Comparison of ENCODE assay signal across 13 mouse cellular contexts in the genomic region with DNA sequence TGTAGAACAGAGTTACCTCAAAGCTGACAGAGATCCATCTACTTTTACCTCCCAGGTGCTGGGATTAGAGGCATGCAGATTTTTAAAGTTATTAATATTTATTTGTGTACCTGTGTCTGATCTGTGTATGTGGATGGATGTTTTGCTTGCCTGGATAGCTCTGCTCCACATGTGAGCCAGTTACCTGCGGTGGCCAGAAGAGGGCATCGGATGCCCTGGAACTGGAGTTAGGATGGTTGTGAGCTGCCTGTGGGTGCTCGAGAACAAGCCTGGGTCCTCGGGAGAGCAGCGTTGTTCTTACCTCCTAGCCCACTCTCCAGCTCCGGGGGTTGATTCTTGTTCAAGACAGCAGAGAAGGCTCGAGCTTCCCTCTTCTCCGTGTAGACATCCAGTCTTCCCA. TPM values are rescaled to one million over a fixed set of nuclear protein-coding genes. Genes with fewer than 3 reads are reported as not detected.
A peak's percentile ranks its signal among the peaks of the same experiment; 100 is the strongest.
DNase-seq lines count a peak whose midpoint lies in the region; ATAC-seq and TF ChIP-seq lines count a peak whose summit lies in the region.
"Had no signal": no experiment of that assay in that cellular context is flagged by ENCODE, and none has a peak within 500 bp of the region (broad histone marks: within the 10 kb centered on the region; RNA-seq: fewer than 3 reads in every experiment).

No protein-coding gene starts in this region.

- no peak overlapping the region for H3K4me2 ChIP-seq in lung, postnatal 0 days (replicated peaks; ENCODE audit: low read depth, low read length)
- H3K4me2 ChIP-seq in stomach, postnatal 0 days (replicated peaks; ENCODE audit: low read depth), result no peak overlapping the region
- H3K4me2 ChIP-seq: lung, embryonic 15.5 days had no signal

- DNase-seq in heart, adult 2 months, result no peak
- DNase-seq in heart, postnatal 4 days, result no peak
- DNase-seq in lung, postnatal 0 days (ENCODE audit: low spot score), result no peak
- DNase-seq in lung, postnatal 36 days, result no peak
- no peak for DNase-seq in brain, embryonic 14.5 days (ENCODE audit: low read depth)
- no peak for DNase-seq in stomach, postnatal 0 days (ENCODE audit: low spot score)
- DNase-seq in retina, embryonic 14.5 days (ENCODE audit: low spot score), result no peak
- DNase-seq: adrenal gland, postnatal 25 days; kidney, adult 8-10 months; right cerebral cortex, adult 18-20 months had no signal

- intact Hi-C loops in heart, adult 2 months (cut with DNase I), result no loop called here

- H3K4me1 ChIP-seq in heart, adult 2 months (ENCODE audit: control insufficient read depth, insufficient read depth, low read length), result no peaks in the 10 kb centered on the region
- H3K4me1 ChIP-seq in lung, postnatal 0 days (ENCODE audit: insufficient read depth, low read depth, low read length), result no peaks in the 10 kb centered on the region
- no peaks in the 10 kb centered on the region for H3K4me1 ChIP-seq in stomach, postnatal 0 days (replicated peaks; ENCODE audit: control insufficient read depth, insufficient read depth)
- H3K4me1 ChIP-seq: lung, embryonic 15.5 days had no signal

- no peak overlapping the region for H3K27ac ChIP-seq in heart, adult 2 months
- no peak overlapping the region for H3K27ac ChIP-seq in lung, postnatal 0 days (ENCODE audit: low read length)
- no peak overlapping the region for H3K27ac ChIP-seq in stomach, postnatal 0 days (replicated peaks)
- H3K27ac ChIP-seq: heart, embryonic 10.5 days; lung, embryonic 15.5 days had no signal

- H3K27me3 ChIP-seq in heart, adult 2 months (ENCODE audit: control insufficient read depth, insufficient read depth, low read length), result no peaks in the 10 kb centered on the region
- no peaks in the 10 kb centered on the region for H3K27me3 ChIP-seq in lung, postnatal 0 days (replicated peaks; ENCODE audit: insufficient read depth, low read length)
- H3K27me3 ChIP-seq in stomach, postnatal 0 days (ENCODE audit: control insufficient read depth, insufficient read depth, low read length), result no peaks in the 10 kb centered on the region
- H3K27me3 ChIP-seq: lung, embryonic 15.5 days had no signal

- no peak overlapping the region for H3K4me3 ChIP-seq in heart, adult 2 months
- no peak overlapping the region for H3K4me3 ChIP-seq in lung, postnatal 0 days (ENCODE audit: low read depth, low read length)
- no peak overlapping the region for H3K4me3 ChIP-seq in stomach, postnatal 0 days (ENCODE audit: low read depth, low read length)
- H3K4me3 ChIP-seq: heart, embryonic 10.5 days; lung, embryonic 15.5 days had no signal

- no peaks in the 10 kb centered on the region for H3K9me3 ChIP-seq in lung, postnatal 0 days (ENCODE audit: low read length)
- no peaks in the 10 kb centered on the region for H3K9me3 ChIP-seq in stomach, postnatal 0 days (ENCODE audit: control insufficient read depth, low read length)
- H3K9me3 ChIP-seq: heart, embryonic 10.5 days; lung, embryonic 15.5 days had no signal

- 82% methylated on average over 8 of the region's 8 CpGs for WGBS in heart, adult 2 months
- 83% methylated on average over 8 of the region's 8 CpGs for WGBS in lung, postnatal 0 days
- 85% methylated on average over 8 of the region's 8 CpGs for WGBS in stomach, postnatal 0 days

- peaks cover 2% of the 10 kb centered on the region; the same call in 1 of the 2 replicates for H3K79me2 ChIP-seq in heart, adult 2 months (replicated peaks; ENCODE audit: control insufficient read depth, insufficient read depth, low read length)

- no peak overlapping the region for H3K9ac ChIP-seq in heart, adult 2 months (ENCODE audit: low read depth, low read length)
- no peak overlapping the region for H3K9ac ChIP-seq in lung, postnatal 0 days (replicated peaks; ENCODE audit: low read depth)
- H3K9ac ChIP-seq in stomach, postnatal 0 days (ENCODE audit: low read length), result no peak overlapping the region
- H3K9ac ChIP-seq: lung, embryonic 15.5 days had no signal

- TF ChIP-seq POLR2A in heart, adult 2 months (IDR thresholded peaks at IDR 0.05; ENCODE audit: insufficient read depth, low read depth, low read length), result no peak
- TF ChIP-seq POLR2A in brain, embryonic 14.5 days (IDR thresholded peaks at IDR 0.05; ENCODE audit: borderline replicate concordance, extremely low read depth, insufficient read depth, insufficient read length, poor library complexity, severe bottlenecking), result no peak

- ATAC-seq in lung, postnatal 0 days, result no peak
- no peak for ATAC-seq in stomach, postnatal 0 days (ENCODE audit: low FRiP score, low TSS enrichment)
- ATAC-seq: midbrain, embryonic 16.5 days had no signal

- TF ChIP-seq EP300 in heart, adult 2 months (IDR thresholded peaks at IDR 0.05; ENCODE audit: insufficient read depth, low read depth, low read length), result no peak
- no peak for TF ChIP-seq EP300 in lung, postnatal 0 days (IDR thresholded peaks at IDR 0.05)
- no peak for TF ChIP-seq EP300 in stomach, postnatal 0 days (optimal IDR thresholded peaks at IDR 0.05)

- TF ChIP-seq CTCF in heart, adult 2 months (IDR thresholded peaks at IDR 0.05), result peak; percentile 33
- TF ChIP-seq CTCF in lung, postnatal 0 days (IDR thresholded peaks at IDR 0.05), result peak; percentile 36
- TF ChIP-seq CTCF in brain, embryonic 14.5 days (IDR thresholded peaks at IDR 0.05; ENCODE audit: borderline replicate concordance, extremely low read depth, insufficient read depth, insufficient read length), result peak; percentile 36; the same call in 1 of the 2 replicates
- peak; percentile 54 for TF ChIP-seq CTCF in stomach, postnatal 0 days (IDR thresholded peaks at IDR 0.05; ENCODE audit: low read depth)

- no peaks in the 10 kb centered on the region for H3K36me3 ChIP-seq in heart, adult 2 months (ENCODE audit: control insufficient read depth, insufficient read depth, low read length)
- H3K36me3 ChIP-seq in lung, postnatal 0 days (ENCODE audit: insufficient read depth, low read length), result peaks cover 4% of the 10 kb centered on the region
- peaks cover 13% of the 10 kb centered on the region for H3K36me3 ChIP-seq in stomach, postnatal 0 days (ENCODE audit: control insufficient read depth, insufficient read depth, low read length)

RNA-seq across cellular contexts. Expression of gene Bpnt1, which starts 11.5 kb away (rescaled TPM):
- total RNA-seq in heart, adult 2 months (2021), result 10 to 100 TPM; 27.8 to 29.6 TPM
- 26.3 and 36.6 TPM in 2 replicates for polyA plus RNA-seq in heart, adult 2 months (2012; rRNA removed)
- 10 to 100 TPM; 27.8 to 29.8 TPM for total RNA-seq in heart, postnatal 4 days (2021)
- polyA plus RNA-seq in lung, postnatal 0 days (2015; fragmentation: Nextera tagmentation; extraction: Ambion mirVana), result 30.5 and 32.6 TPM in 2 replicates
- polyA plus RNA-seq in brain, embryonic 14.5 days (2012; rRNA removed), result 39.6 and 41.8 TPM in 2 replicates
- polyA plus RNA-seq in stomach, postnatal 0 days (2015; fragmentation: Nextera tagmentation; extraction: Ambion mirVana), result 61.8 and 64.0 TPM in 2 replicates

RNA-seq across cellular contexts. Expression of gene Iars2, which starts 14.2 kb away (rescaled TPM):
- total RNA-seq in heart, adult 2 months (2021), result 10 to 100 TPM; 71.5 to 80.0 TPM
- polyA plus RNA-seq in heart, adult 2 months (2012; rRNA removed), result 35.2 and 59.7 TPM in 2 replicates
- 10 to 100 TPM; 71.5 to 73.4 TPM for total RNA-seq in heart, postnatal 4 days (2021)
- 22.1 and 22.3 TPM in 2 replicates for polyA plus RNA-seq in lung, postnatal 0 days (2015; fragmentation: Nextera tagmentation; extraction: Ambion mirVana)
- polyA plus RNA-seq in brain, embryonic 14.5 days (2012; rRNA removed), result 18.2 and 18.9 TPM in 2 replicates
- polyA plus RNA-seq in stomach, postnatal 0 days (2015; fragmentation: Nextera tagmentation; extraction: Ambion mirVana), result 25.5 and 26.6 TPM in 2 replicates

RNA-seq across cellular contexts. Expression of gene Eprs, which starts 19.4 kb away (rescaled TPM):
- total RNA-seq in heart, adult 2 months (2021), result 10 to 100 TPM; 63.9 to 85.2 TPM
- 11.0 and 23.4 TPM in 2 replicates for polyA plus RNA-seq in heart, adult 2 months (2012; rRNA removed)
- 10 to 100 TPM; 82.0 to 88.0 TPM for total RNA-seq in heart, postnatal 4 days (2021)
- 46.6 and 54.9 TPM in 2 replicates for polyA plus RNA-seq in lung, postnatal 0 days (2015; fragmentation: Nextera tagmentation; extraction: Ambion mirVana)
- 26.4 and 44.5 TPM in 2 replicates for polyA plus RNA-seq in brain, embryonic 14.5 days (2012; rRNA removed)
- 58.0 and 68.5 TPM in 2 replicates for polyA plus RNA-seq in stomach, postnatal 0 days (2015; fragmentation: Nextera tagmentation; extraction: Ambion mirVana)
